Mouse (Mus musculus) central nervous system, embryonic 18 days (tissue): ENCODE data around the gene Ncbp2. TPM values are rescaled to one million over a fixed set of nuclear protein-coding genes. Genes with fewer than 3 reads are reported as not detected.

Experiments used
- polyA plus RNA-seq: library from polyadenylated mRNA; depleted of rRNA; stranded (reverse); fragments of >200 nt; gene quantifications from 2 replicates; pipeline ENCODE4 v1.2.3, GENCODE M21; 2012; rRNA removed

Ncbp2 gene
- polyA plus RNA-seq: 121 and 134 TPM in 2 replicates

GRCm38 (mm10) chr16:31948345-31948774, at the start of gene Ncbp2, which contains the start of gene 0610012G03Rik:
Gene Ncbp2, plus strand, starts transcription at chr16:31948513.
Gene 0610012G03Rik, minus strand, starts transcription at chr16:31948494.

GRCm38 (mm10) chr16:31933751-31934549, 14.4 kb upstream of the Ncbp2 start, which contains the start of gene Pigz:
Gene Pigz, plus strand, starts transcription at chr16:31933851.

GRCm38 (mm10) chr16:32002509-32003477, 54.5 kb downstream of the Ncbp2 start, which contains the start of gene Senp5:
Gene Senp5, minus strand, starts transcription at chr16:32003287.

Other genes starting within 250 kb of the Ncbp2 start
- gene Meltf, start 69.7 kb upstream of the Ncbp2 start, polyA plus RNA-seq: 0.23 and 0.32 TPM in 2 replicates
- 2.3 and 2.6 TPM in 2 replicates for gene Pigz, start 14.7 kb upstream of the Ncbp2 start, polyA plus RNA-seq
- 86.2 and 88.4 TPM in 2 replicates for gene 0610012G03Rik, start within 50 bp of the Ncbp2 start, polyA plus RNA-seq
- gene Senp5, start 54.8 kb downstream of the Ncbp2 start, polyA plus RNA-seq: 19.5 and 19.9 TPM in 2 replicates
- gene Pak2, start 130.8 kb downstream of the Ncbp2 start, polyA plus RNA-seq: 27.0 and 28.0 TPM in 2 replicates
- gene Pigx, start 151.2 kb downstream of the Ncbp2 start, polyA plus RNA-seq: 73.2 and 76.4 TPM in 2 replicates
- 34.8 and 39.6 TPM in 2 replicates for gene Cep19, start 151.3 kb downstream of the Ncbp2 start, polyA plus RNA-seq
- gene Nrros, start 217.1 kb downstream of the Ncbp2 start, polyA plus RNA-seq: 5.1 and 5.8 TPM in 2 replicates
- gene Bex6, start 231.3 kb downstream of the Ncbp2 start, polyA plus RNA-seq: not detected in 2 replicates